Mouse (Mus musculus) heart, postnatal 0 days (tissue): ENCODE data around the gene Sparcl1.

Experiments used
- CTCF ChIP-seq: IDR thresholded peaks from 2 replicates; pipeline ENCODE4 v1.5.1; 2016; ENCODE audit warnings: antibody characterized with exemption, control low read depth, low read depth
- EP300 ChIP-seq: IDR thresholded peaks from 2 replicates; pipeline ENCODE4 v1.6.1; 2016; ENCODE audit warnings: antibody characterized with exemption, low read depth

DNA sequence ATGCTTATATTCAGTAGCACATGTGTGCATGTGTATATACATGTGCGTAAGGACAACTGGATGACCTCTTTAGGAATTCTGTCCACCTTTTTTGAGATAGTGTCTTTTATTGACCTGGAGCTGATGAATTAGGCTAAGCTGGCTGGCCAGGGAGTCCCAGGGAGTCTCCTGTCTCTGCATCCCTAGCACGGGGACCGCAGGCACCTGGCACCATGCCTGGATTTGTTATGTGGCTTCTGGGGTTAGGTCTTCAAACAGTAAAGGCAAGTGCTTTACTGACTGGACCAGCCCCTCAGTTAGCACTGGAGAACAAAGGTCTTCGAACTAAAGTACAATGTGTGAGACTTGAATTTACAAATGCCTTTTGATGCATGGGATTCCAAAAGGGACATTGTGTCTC is 30.5 kb upstream of the Sparcl1 start:
- TF ChIP-seq CTCF = no peak
- TF ChIP-seq EP300 = no peak
